In genomic region chr8:95714367-95714766, GRCm38 (mm10) we compare ENCODE assay signal across 13 mouse cellular contexts. TPM values are rescaled to one million over a fixed set of nuclear protein-coding genes. Genes with fewer than 3 reads are reported as not detected.
A peak's percentile ranks its signal among the peaks of the same experiment; 100 is the strongest.
DNase-seq lines count a peak whose midpoint lies in the region; ATAC-seq and TF ChIP-seq lines count a peak whose summit lies in the region.
"Had no signal": no experiment of that assay in that cellular context is flagged by ENCODE, and none has a peak within 500 bp of the region (broad histone marks: within the 10 kb centered on the region; RNA-seq: fewer than 3 reads in every experiment).

No protein-coding gene starts in this region.

- ATAC-seq in forebrain, postnatal 0 days, result no peak
- no peak for ATAC-seq in stomach, postnatal 0 days (ENCODE audit: low FRiP score, low TSS enrichment)

- H3K27ac ChIP-seq in forebrain, embryonic 10.5 days, result no peak overlapping the region
- no peak overlapping the region for H3K27ac ChIP-seq in forebrain, postnatal 0 days (ENCODE audit: low read depth, low read length)
- no peak overlapping the region for H3K27ac ChIP-seq in stomach, postnatal 0 days (replicated peaks)
- H3K27ac ChIP-seq: embryonic facial prominence, embryonic 13.5 days; embryonic facial prominence, embryonic 15.5 days; forebrain, embryonic 13.5 days; forebrain, embryonic 15.5 days had no signal

- H3K9me3 ChIP-seq in forebrain, embryonic 10.5 days, result no peaks in the 10 kb centered on the region
- no peaks in the 10 kb centered on the region for H3K9me3 ChIP-seq in forebrain, postnatal 0 days (ENCODE audit: low read length)
- no peaks in the 10 kb centered on the region for H3K9me3 ChIP-seq in stomach, postnatal 0 days (ENCODE audit: control insufficient read depth, low read length)
- H3K9me3 ChIP-seq: embryonic facial prominence, embryonic 13.5 days; embryonic facial prominence, embryonic 15.5 days; forebrain, embryonic 13.5 days; forebrain, embryonic 15.5 days had no signal

- H3K9ac ChIP-seq in forebrain, postnatal 0 days, result no peak overlapping the region
- H3K9ac ChIP-seq in stomach, postnatal 0 days (ENCODE audit: low read length), result no peak overlapping the region
- H3K9ac ChIP-seq: embryonic facial prominence, embryonic 13.5 days; embryonic facial prominence, embryonic 15.5 days; forebrain, embryonic 13.5 days; forebrain, embryonic 15.5 days had no signal

- no peak overlapping the region for H3K4me2 ChIP-seq in forebrain, postnatal 0 days (ENCODE audit: low read depth)
- no peak overlapping the region for H3K4me2 ChIP-seq in stomach, postnatal 0 days (replicated peaks; ENCODE audit: low read depth)

- no peak overlapping the region for H3K4me3 ChIP-seq in forebrain, embryonic 10.5 days
- no peak overlapping the region for H3K4me3 ChIP-seq in forebrain, postnatal 0 days (ENCODE audit: low read depth, low read length)
- no peak overlapping the region for H3K4me3 ChIP-seq in stomach, postnatal 0 days (ENCODE audit: low read depth, low read length)
- H3K4me3 ChIP-seq: embryonic facial prominence, embryonic 13.5 days; embryonic facial prominence, embryonic 15.5 days had no signal

- H3K36me3 ChIP-seq in forebrain, embryonic 10.5 days (replicated peaks), result peaks cover 27% of the 10 kb centered on the region
- peaks cover 65% of the 10 kb centered on the region for H3K36me3 ChIP-seq in forebrain, postnatal 0 days (ENCODE audit: insufficient read depth)
- H3K36me3 ChIP-seq in stomach, postnatal 0 days (ENCODE audit: control insufficient read depth, insufficient read depth, low read length), result peaks cover under 1% of the 10 kb centered on the region; the same call in 1 of the 2 replicates

- no peak for TF ChIP-seq CTCF in forebrain, postnatal 0 days (IDR thresholded peaks at IDR 0.05; ENCODE audit: low read depth)
- TF ChIP-seq CTCF in stomach, postnatal 0 days (IDR thresholded peaks at IDR 0.05; ENCODE audit: low read depth), result no peak

- H3K27me3 ChIP-seq in forebrain, embryonic 10.5 days (ENCODE audit: poor library complexity, severe bottlenecking), result no peaks in the 10 kb centered on the region
- H3K27me3 ChIP-seq in forebrain, postnatal 0 days (ENCODE audit: insufficient read depth, low read length), result no peaks in the 10 kb centered on the region
- no peaks in the 10 kb centered on the region for H3K27me3 ChIP-seq in stomach, postnatal 0 days (ENCODE audit: control insufficient read depth, insufficient read depth, low read length)
- H3K27me3 ChIP-seq: embryonic facial prominence, embryonic 13.5 days; embryonic facial prominence, embryonic 15.5 days; forebrain, embryonic 13.5 days; forebrain, embryonic 15.5 days; Patski had no signal

- peak; percentile 11 for DNase-seq in forebrain, embryonic 10.5 days (ENCODE audit: extremely low spot score, low spot score)
- DNase-seq in forebrain, postnatal 0 days, result no peak
- peak; percentile 30 for DNase-seq in layer of hippocampus, adult 11-12 months (ENCODE audit: low spot score)
- no peak for DNase-seq in layer of hippocampus, postnatal 10 days (ENCODE audit: low spot score in 2 of 2)
- DNase-seq in right cerebral cortex, adult 18-20 months, result peak; percentile 8
- DNase-seq in right cerebral cortex, adult 2 months (ENCODE audit: low spot score in 2 of 2), result no peak
- DNase-seq in stomach, postnatal 0 days (ENCODE audit: low spot score), result peak; percentile 9
- no peak for DNase-seq in thymus, adult 18-20 months

- WGBS in forebrain, embryonic 10.5 days, result 91% methylated on average over 4 of the region's 4 CpGs
- WGBS in forebrain, postnatal 0 days, result 94% methylated on average over 4 of the region's 4 CpGs
- 94% methylated on average over 4 of the region's 4 CpGs for WGBS in stomach, postnatal 0 days

- TF ChIP-seq EP300 in stomach, postnatal 0 days (optimal IDR thresholded peaks at IDR 0.05), result no peak

- peaks cover 28% of the 10 kb centered on the region for H3K4me1 ChIP-seq in forebrain, embryonic 10.5 days
- H3K4me1 ChIP-seq in forebrain, postnatal 0 days (ENCODE audit: insufficient read depth), result peaks cover 9% of the 10 kb centered on the region
- H3K4me1 ChIP-seq in stomach, postnatal 0 days (replicated peaks; ENCODE audit: control insufficient read depth, insufficient read depth), result 0 out of 2 replicates have a peak, but pooled peaks cover 3% of the 10 kb centered on the region

RNA-seq across cellular contexts. Expression of gene Setd6, which starts 1.3 kb away (rescaled TPM):
- polyA plus RNA-seq in forebrain, embryonic 10.5 days (2016; fragmentation: Nextera tagmentation; extraction: Ambion mirVana), result 29.5 and 31.0 TPM in 2 replicates
- total RNA-seq in forebrain, postnatal 0 days (2014; rRNA removed), result 24.9 and 29.8 TPM in 2 replicates
- polyA plus RNA-seq in forebrain, postnatal 0 days (2015; fragmentation: Nextera tagmentation; extraction: Ambion mirVana), result 37.1 and 40.0 TPM in 2 replicates
- total RNA-seq in layer of hippocampus, postnatal 10 days (2021), result 10 to 100 TPM; 21.7 to 27.4 TPM
- polyA plus RNA-seq in stomach, postnatal 0 days (2015; fragmentation: Nextera tagmentation; extraction: Ambion mirVana), result 19.9 and 23.7 TPM in 2 replicates

RNA-seq across cellular contexts. Expression of gene Ndrg4, which starts 37.6 kb away (rescaled TPM):
- 14.7 and 16.7 TPM in 2 replicates for polyA plus RNA-seq in forebrain, embryonic 10.5 days (2016; fragmentation: Nextera tagmentation; extraction: Ambion mirVana)
- total RNA-seq in forebrain, postnatal 0 days (2014; rRNA removed), result 549 and 619 TPM in 2 replicates
- polyA plus RNA-seq in forebrain, postnatal 0 days (2015; fragmentation: Nextera tagmentation; extraction: Ambion mirVana), result 428 and 484 TPM in 2 replicates
- total RNA-seq in layer of hippocampus, postnatal 10 days (2021), result 1,000 to 10,000 TPM; 1,214 to 1,219 TPM
- 17.1 and 17.9 TPM in 2 replicates for polyA plus RNA-seq in stomach, postnatal 0 days (2015; fragmentation: Nextera tagmentation; extraction: Ambion mirVana)

Comparison
In these comparisons a context has a peak if more than half of its experiments do, and no peak if none do; other contexts are left out.
1. DNase-seq: peak in forebrain, embryonic 10.5 days (single experiment), layer of hippocampus, adult 11-12 months (single experiment), right cerebral cortex, adult 18-20 months (single experiment) and stomach, postnatal 0 days (single experiment); none in forebrain, postnatal 0 days (single experiment), layer of hippocampus, postnatal 10 days (0 of 2), right cerebral cortex, adult 2 months (0 of 2) and thymus, adult 18-20 months (0 of 2).
2. RNA of gene Ndrg4, which starts 37.6 kb away (polyA plus RNA-seq): 428 to 484 TPM in forebrain, postnatal 0 days; 17.1 to 17.9 TPM in stomach, postnatal 0 days and 14.7 to 16.7 TPM in forebrain, embryonic 10.5 days; every median in the first group is over 10 times any median in the second.